Mouse (Mus musculus): ENCODE measurements around the gene Prkca.

- TF ChIP-seq POLR2A (IDR thresholded peaks at IDR 0.05; ENCODE audit: insufficient read depth, low read length) (no peak), CTCF (IDR thresholded peaks at IDR 0.05; ENCODE audit: low read depth, low read length) (no peak)
Measured at GRCm38 (mm10) chr11:108272601-108273414, 70.9 kb downstream of the Prkca start.
